Mouse (Mus musculus): ENCODE data around the gene Olfr467.
"Not testable (repeated sequence)": the region's sequence is repeated elsewhere in the genome, so short reads cannot be mapped to it uniquely, and the experiment has no call there.

Olfr467 gene

DNA sequence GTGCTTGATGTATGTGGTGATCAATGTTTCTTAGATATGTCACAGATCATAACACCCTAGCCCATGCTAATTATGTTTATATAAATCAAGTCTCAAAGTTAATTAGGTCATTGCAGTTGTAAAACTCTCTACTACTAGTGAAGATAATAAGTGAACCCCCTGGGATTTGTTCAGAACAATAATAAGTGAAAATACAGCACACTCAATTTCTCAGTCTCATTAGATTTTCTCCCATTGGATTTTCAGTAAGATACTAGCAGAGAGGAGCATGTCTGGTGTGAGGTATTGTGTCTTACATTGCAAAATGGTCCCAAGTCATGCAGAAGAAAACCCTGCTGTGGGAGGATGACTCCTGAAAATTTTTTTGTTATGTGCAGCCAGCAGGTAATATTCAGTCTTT lies at the start of gene Olfr467:
Gene Olfr467 (plus strand): TSS at position 301 of the 400 bp plus-strand sequence.
- DNase-seq (ENCODE audit: low spot score), result no peak

GRCm38 (mm10) chr7:107770812-107771211 lies 41.3 kb upstream of the Olfr467 start:
- no peak for DNase-seq (ENCODE audit: low spot score)

DNA sequence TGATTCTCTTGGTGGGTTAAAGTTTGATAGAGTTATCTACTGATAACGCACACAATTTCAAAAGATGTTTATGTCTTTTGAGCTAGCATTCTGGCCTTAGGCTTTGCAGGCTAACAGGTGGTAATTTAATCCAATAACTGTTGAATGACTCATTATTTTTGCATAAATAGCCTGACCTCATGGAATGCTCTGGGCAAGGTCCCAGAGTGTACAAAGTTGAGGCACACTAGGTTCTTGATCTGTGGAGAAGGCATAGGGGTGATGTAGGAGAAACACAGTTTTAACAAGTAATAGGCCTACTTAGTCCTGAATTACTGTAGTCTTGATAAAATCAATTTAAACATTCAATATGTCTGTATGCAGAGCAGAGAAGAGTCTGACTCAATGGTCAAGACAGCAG lies 33.8 kb upstream of the Olfr467 start:
- no peak for DNase-seq (ENCODE audit: low spot score)

DNA sequence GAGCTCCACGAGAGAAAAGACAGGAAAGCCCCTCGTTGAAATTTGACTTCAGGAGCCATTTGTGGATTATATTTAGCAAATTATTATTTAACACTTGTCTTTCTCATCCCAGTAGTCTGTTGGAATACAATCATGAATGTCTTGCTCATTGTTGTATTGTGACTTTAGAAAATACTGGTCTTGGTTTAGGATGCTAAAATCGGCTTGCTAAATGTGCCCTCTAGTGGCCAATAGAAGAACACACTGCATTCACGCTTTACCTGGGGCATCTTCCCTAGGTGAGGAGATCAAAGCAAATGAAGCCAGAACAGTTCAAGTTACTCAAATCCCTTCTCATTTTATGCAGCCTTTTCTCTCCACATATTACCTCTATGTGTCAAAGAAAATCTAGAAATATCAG lies 32.5 kb upstream of the Olfr467 start:
- DNase-seq (ENCODE audit: low spot score), result no peak

GRCm38 (mm10) chr7:107787977-107788620 lies 24.0 kb upstream of the Olfr467 start:
- no peak for DNase-seq (ENCODE audit: low spot score)

- DNase-seq (ENCODE audit: low spot score), result no peak
These were observed 15.6 kb upstream of the Olfr467 start for GRCm38 (mm10) chr7:107796500-107796899.

- DNase-seq (ENCODE audit: low spot score), result no peak
These were observed 11.0 kb upstream of the Olfr467 start, which contains the start of gene Ovch2 for GRCm38 (mm10) chr7:107801108-107801507. TSS of gene Ovch2 (minus strand) at chr7:107801208.

GRCm38 (mm10) chr7:107802138-107802537 lies 9.9 kb upstream of the Olfr467 start:
- DNase-seq (ENCODE audit: low spot score), result no peak

DNA sequence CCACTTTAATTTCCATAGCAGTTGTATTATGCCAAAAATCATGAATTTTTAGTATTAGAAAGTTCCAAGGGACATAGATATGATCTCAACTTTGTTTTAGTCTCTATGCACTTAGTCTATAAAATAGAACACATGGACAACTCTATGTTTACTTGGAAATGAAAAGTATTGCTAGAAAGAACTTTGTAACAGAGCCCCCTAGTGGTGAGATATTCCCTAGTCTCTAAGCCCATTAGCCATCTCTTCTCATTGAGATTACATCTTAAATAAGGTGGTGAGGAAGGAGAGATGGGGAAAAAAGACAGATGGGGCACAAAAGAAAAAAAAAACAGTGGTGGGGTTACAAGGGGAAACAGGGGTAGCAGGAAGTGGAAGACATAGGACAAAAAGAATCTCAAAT lies 7.4 kb downstream of the Olfr467 start:
- no peak for DNase-seq (ENCODE audit: low spot score)

- not testable (repeated sequence) for DNase-seq (ENCODE audit: low spot score)
These were observed 11.8 kb downstream of the Olfr467 start for GRCm38 (mm10) chr7:107823867-107824266.

GRCm38 (mm10) chr7:107825441-107825840 lies 13.4 kb downstream of the Olfr467 start, which contains the start of gene Olfr469:
TSS of gene Olfr469 (minus strand) at chr7:107825541.
- not testable (repeated sequence) for DNase-seq (ENCODE audit: low spot score)

DNA sequence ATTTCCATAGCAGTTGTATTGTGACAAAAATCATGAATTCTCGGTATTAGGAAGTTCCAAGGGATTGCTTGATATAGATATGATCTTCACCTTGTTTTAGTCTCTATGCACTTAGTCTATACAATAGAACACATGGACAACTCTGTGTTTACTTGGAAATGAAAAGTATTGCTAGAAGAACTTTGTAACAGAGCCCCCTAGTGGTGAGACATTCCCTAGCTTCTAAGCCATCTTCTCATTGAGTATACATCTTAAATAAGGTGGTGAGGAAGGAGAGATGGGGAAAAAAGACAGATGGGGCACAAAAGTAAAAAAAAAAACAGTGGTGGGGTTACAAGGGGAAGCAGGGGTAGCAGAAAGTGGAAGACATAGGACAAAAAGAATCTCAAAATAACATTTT lies 29.7 kb downstream of the Olfr467 start:
- DNase-seq (ENCODE audit: low spot score), result no peak

GRCm38 (mm10) chr7:107847390-107847789 lies 35.3 kb downstream of the Olfr467 start, which contains the start of gene Olfr470:
TSS of gene Olfr470 (minus strand) at chr7:107847490.
- not testable (repeated sequence) for DNase-seq (ENCODE audit: low spot score)

Data from urinary bladder, postnatal 10 days (tissue).